Mouse (Mus musculus) inflammation-experienced regulatory T-cells, adult 6 months (primary cell): ENCODE results near the gene Nkap. TPM values are rescaled to one million over a fixed set of nuclear protein-coding genes. Genes with fewer than 3 reads are reported as not detected.
"Not testable (repeated sequence)": the region's sequence is repeated elsewhere in the genome, so short reads cannot be mapped to it uniquely, and the experiment has no call there.

ENCODE experiments used
- ATAC-seq: one replicate; pipeline ENCODE4 v1.8.0; 2017
- polyA plus RNA-seq, 3 experiments: library from polyadenylated mRNA; unstranded; fragments of 100-300 nt; shearing (Covaris generic); gene quantifications; one replicate each; pipeline ENCODE4 v1.2.1; 2017

Nkap gene
- 10 to 100 TPM; 21.7 to 35.3 (median 33.7) TPM for polyA plus RNA-seq

GRCm38 (mm10) chrX:37126671-37127358 lies at the start of gene Nkap:
TSS of gene Nkap (plus strand) at chrX:37126795.
- ATAC-seq = peak; percentile 86

DNA sequence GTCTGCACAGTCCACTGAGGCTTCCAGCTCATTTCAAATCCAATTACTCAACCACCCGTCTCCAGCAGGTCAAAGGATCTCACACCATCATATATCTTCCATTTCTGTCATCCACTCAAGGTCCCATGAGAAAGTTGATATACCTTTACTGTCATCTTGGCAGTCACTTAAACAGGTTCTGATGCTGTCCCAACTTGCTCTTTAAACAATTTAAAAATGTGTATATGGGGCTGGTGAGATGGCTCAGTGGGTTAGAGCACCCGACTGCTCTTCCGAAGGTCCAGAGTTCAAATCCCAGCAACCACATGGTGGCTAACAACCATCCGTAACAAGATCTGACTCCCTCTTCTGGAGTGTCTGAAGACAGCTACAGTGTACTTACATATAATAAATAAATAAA lies 46.2 kb upstream of the Nkap start:
- ATAC-seq = not testable (repeated sequence)

GRCm38 (mm10) chrX:37081194-37081593 lies 45.4 kb upstream of the Nkap start:
- ATAC-seq = no peak

- peak; percentile 9 for ATAC-seq
Observed at GRCm38 (mm10) chrX:37084318-37084926, 42.2 kb upstream of the Nkap start.

DNA sequence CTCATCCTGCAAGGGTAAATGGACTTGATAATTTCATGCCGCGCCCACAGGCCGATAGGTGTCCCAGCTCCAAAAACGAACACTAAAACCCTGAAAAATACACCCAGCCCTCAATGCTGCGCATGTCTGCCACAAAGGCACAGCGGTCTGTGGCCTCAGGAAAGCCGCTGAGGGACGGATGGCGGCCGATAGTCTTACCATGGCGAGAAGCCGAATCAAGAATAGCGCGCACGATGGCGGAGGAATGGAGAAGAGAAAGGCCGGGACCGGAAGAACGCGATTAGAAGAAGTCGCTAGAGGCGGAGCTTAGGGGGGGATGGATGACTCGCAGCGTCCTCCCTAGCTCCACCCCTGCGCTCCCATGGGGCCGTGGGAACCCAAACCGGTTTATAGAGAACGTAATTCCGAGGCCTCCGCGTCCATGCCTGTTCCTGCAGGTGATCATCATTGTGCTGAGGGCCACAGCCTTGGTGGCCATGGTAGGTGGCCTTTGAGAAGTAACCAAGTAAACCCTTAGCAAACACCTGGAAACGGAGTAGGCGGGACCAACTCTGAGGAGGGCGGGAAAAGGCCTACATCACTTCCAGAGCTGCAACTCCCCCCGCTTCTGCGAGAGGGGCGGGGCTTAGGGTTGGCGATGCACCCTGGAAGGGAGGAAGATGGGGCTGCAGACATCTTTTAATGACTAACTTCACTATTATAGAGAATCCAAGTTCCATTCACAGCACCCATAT lies 41.5 kb upstream of the Nkap start, which contains the start of gene Rpl39:
Gene Rpl39 (minus strand): TSS at position 476 of the 734 bp plus-strand sequence.
- peak; percentile 89 for ATAC-seq

GRCm38 (mm10) chrX:37085665-37086064 lies 40.9 kb upstream of the Nkap start:
- ATAC-seq = peak; percentile 41

GRCm38 (mm10) chrX:37088778-37089177 lies 37.8 kb upstream of the Nkap start:
- no peak for ATAC-seq

- ATAC-seq = peak; percentile 91
Observed at GRCm38 (mm10) chrX:37091457-37091856, 35.1 kb upstream of the Nkap start.

DNA sequence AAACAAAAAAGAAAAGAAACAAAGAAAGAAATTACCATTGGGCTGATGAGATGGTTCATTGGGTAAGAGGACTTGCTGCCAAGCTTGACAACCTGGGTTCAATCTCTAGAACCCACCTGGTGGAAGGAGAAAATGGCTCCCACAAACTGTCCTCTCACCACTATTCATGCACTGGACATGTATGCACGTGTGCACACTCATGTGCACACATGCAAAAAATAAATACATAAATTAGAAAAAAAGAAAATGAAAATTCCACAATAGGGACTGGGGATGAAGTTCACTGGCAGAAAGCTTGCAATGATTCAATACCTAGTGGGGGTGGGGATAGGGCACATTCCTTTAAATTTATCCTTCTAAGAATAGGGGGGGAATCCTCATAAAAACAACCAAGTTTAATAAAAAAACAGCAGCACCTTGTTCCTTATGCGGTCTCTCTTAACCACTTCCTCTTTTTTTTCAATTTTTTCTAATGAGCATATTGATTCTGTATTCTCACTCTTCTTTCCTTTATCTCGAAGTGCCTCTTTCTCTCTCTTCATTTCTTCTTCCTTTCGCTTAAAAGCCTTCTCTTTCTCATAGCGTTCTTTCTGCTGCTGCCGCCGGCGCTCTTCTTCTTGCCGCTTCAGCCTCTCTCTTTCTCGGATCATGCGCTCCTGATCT lies 31.4 kb upstream of the Nkap start:
- peak; percentile 37 for ATAC-seq

- peak; percentile 37 for ATAC-seq
Observed at GRCm38 (mm10) chrX:37098681-37099080, 27.9 kb upstream of the Nkap start.

- no peak for ATAC-seq
Observed at GRCm38 (mm10) chrX:37103826-37104225, 22.8 kb upstream of the Nkap start.

- ATAC-seq = peak; percentile 27
Observed at GRCm38 (mm10) chrX:37109526-37110192, 16.9 kb upstream of the Nkap start.

- peak; percentile 98 for ATAC-seq
Observed at GRCm38 (mm10) chrX:37110193-37110880, 16.3 kb upstream of the Nkap start, which contains the start of gene Upf3b. TSS of gene Upf3b (minus strand) at chrX:37110322.

GRCm38 (mm10) chrX:37110881-37111193 lies 15.8 kb upstream of the Nkap start:
- ATAC-seq = no peak

- no peak for ATAC-seq
Observed at GRCm38 (mm10) chrX:37117085-37117484, 9.5 kb upstream of the Nkap start.

GRCm38 (mm10) chrX:37119585-37119984 lies 7.0 kb upstream of the Nkap start:
- ATAC-seq = no peak

DNA sequence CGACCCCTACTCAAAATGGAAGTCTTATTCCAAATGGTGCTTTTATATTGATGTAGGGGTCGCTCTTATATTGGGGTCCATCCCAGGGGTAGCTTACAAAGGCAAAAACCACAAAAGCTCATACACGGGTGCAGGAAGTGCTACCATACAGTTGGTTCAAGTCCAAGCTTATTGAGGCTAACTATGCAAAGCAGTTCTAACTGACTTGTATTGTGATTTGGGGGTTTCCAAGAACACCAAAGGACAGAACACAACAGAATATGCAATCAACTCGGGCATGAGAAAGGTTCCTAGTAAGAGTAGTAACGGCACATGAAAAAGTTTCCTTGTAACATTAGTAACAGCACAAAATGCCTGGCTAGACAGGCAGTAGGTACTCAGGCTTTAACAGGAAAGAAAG lies 6.4 kb upstream of the Nkap start:
- ATAC-seq = no peak

DNA sequence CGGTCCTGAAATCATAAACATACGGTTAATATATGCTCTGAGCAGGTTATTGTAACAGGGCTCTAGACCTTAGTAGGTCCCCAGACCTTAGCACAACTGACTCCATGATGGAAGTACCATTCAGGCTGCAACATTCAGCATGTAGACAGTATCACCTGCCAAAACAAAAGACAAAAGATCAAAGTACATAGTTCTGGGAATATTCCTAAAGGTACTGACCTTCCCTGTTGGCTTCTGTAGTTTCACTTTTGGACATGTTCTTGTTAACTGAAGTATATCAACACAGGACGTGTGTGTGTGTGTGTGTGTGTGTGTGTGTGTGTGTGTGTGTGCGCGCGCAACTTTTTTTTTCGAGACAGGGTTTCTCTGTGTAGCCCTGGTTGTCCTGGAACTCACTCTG lies 1.1 kb upstream of the Nkap start:
- no peak for ATAC-seq

GRCm38 (mm10) chrX:37141732-37142131 lies 15.1 kb downstream of the Nkap start:
- peak; percentile 87 for ATAC-seq

GRCm38 (mm10) chrX:37144498-37144897 lies 17.9 kb downstream of the Nkap start:
- not testable (repeated sequence) for ATAC-seq

- ATAC-seq = peak; percentile 58
Observed at GRCm38 (mm10) chrX:37144954-37145353, 18.4 kb downstream of the Nkap start.

DNA sequence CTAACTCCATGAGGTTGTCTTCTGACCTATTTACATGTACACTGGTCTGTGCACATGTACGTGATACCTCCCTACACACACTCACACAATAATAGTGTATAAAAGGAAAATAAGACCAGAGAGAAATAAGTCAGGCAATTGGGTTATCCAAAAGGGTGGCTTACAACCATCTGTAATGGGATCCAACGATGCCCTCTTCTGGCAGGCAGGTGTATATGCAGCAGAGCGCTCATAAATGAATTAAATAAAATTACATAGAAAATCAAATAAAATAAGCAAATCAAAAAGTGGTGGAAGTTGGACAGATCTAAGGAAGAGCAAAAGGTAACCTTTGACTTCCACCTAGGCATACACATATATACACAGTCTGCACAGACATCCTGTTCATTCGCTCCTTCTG lies 31.2 kb downstream of the Nkap start:
- ATAC-seq = peak; percentile 62
